Mouse (Mus musculus): Measurements from ENCODE around the gene Slc22a21.

Slc22a21 gene

GRCm38 (mm10) chr11:53900991-53901390 lies 79.1 kb downstream of the Slc22a21 start:
- DNase-seq: no peak

DNA sequence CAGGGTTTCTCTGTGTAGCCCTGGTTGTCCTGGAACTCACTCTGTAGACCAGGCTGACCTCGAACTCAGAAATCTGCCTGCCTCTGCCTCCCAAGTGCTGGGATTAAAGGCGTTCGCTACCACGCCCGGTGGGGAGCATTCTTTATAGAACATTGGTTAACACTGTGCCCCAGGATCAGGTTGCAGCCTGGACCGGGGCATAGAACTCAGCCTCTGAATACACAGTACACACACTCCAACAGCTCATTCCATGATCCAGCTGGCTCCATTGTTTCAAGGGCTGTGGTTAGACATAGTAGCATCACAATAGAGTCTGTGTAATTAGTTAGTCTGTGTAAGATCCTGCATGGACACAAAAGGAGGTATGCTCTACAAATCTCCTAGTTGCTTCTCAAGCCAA lies 80.2 kb downstream of the Slc22a21 start:
- DNase-seq: no peak
